In the genomic region with DNA sequence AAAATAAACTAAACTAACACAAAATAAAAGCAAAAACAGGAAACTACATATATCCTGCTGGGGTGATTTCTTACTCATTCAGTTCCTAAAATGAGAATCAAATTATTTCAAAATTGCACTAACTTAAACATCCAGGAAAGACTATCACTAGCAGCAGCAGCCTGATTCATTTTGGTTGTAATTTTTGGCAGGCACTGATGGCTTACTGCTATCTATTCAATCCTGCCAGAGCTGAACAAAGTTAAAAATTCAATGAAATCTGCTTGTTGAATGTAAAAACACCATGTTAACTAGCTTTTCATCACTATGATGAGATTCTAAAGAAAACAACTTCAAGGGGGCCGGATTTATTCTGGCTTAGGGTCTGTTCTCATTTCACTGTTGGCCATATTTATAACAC, we compare ENCODE assay signal across 29 mouse cellular contexts. TPM values are rescaled to one million over a fixed set of nuclear protein-coding genes. Genes with fewer than 3 reads are reported as not detected.
"Had no signal": no experiment of that assay in that cellular context is flagged by ENCODE, and none has a peak within 500 bp of the region (broad histone marks: within the 10 kb centered on the region; RNA-seq: fewer than 3 reads in every experiment).

No protein-coding gene starts in this region.

- ATAC-seq: hindbrain, embryonic 16.5 days; inflammation-experienced regulatory T-cells, adult 6 months; intestine, embryonic 15.5 days; intestine, postnatal 0 days; liver, embryonic 12.5 days had no signal

- H3K36me3 ChIP-seq: heart, embryonic 10.5 days; heart, embryonic 12.5 days; hindbrain, embryonic 10.5 days; hindbrain, embryonic 12.5 days; intestine, embryonic 15.5 days; limb, embryonic 13.5 days; limb, embryonic 15.5 days; liver, embryonic 12.5 days had no signal

- H3K27ac ChIP-seq: gastrocnemius, adult 2 months; heart, embryonic 10.5 days; hindbrain, embryonic 10.5 days; hindbrain, embryonic 12.5 days; hindbrain, embryonic 14.5 days; intestine, embryonic 15.5 days; kidney, postnatal 0 days; limb, embryonic 13.5 days; limb, embryonic 15.5 days; liver, embryonic 12.5 days; liver, embryonic 14.5 days had no signal

- H3K4me1 ChIP-seq: heart, embryonic 10.5 days; heart, embryonic 12.5 days; hindbrain, embryonic 10.5 days; hindbrain, embryonic 12.5 days; intestine, embryonic 15.5 days; limb, embryonic 13.5 days; limb, embryonic 15.5 days; liver, embryonic 12.5 days had no signal

- H3K9me3 ChIP-seq: heart, embryonic 10.5 days; heart, embryonic 12.5 days; hindbrain, embryonic 10.5 days; hindbrain, embryonic 12.5 days; intestine, embryonic 15.5 days; limb, embryonic 13.5 days; limb, embryonic 15.5 days; liver, embryonic 12.5 days had no signal

- H3K9ac ChIP-seq: heart, embryonic 12.5 days; hindbrain, embryonic 12.5 days; hindbrain, embryonic 14.5 days; intestine, embryonic 15.5 days; limb, embryonic 13.5 days; limb, embryonic 15.5 days; liver, embryonic 12.5 days; liver, embryonic 14.5 days had no signal

- H3K4me2 ChIP-seq: heart, embryonic 12.5 days; hindbrain, embryonic 12.5 days; hindbrain, embryonic 14.5 days; intestine, embryonic 15.5 days; limb, embryonic 13.5 days; limb, embryonic 15.5 days; liver, embryonic 12.5 days had no signal

- H3K4me3 ChIP-seq: gastrocnemius, adult 2 months; heart, embryonic 10.5 days; heart, embryonic 12.5 days; hindbrain, embryonic 10.5 days; hindbrain, embryonic 12.5 days; intestine, embryonic 15.5 days; limb, embryonic 13.5 days; limb, embryonic 15.5 days; liver, embryonic 12.5 days had no signal

- H3K27me3 ChIP-seq: heart, embryonic 12.5 days; hindbrain, embryonic 12.5 days; intestine, embryonic 15.5 days; limb, embryonic 13.5 days; limb, embryonic 15.5 days; liver, embryonic 12.5 days had no signal

- DNase-seq: gastrocnemius, adult 2 months; gastrocnemius, postnatal 10 days; gastrocnemius, postnatal 25 days; heart, adult 18-20 months; heart, postnatal 10 days; heart, postnatal 4 days; kidney, adult 18-20 months; kidney, adult 8-10 months; kidney, postnatal 14 days; kidney, postnatal 36 days; layer of hippocampus, postnatal 36 days; left cerebral cortex, postnatal 4 days had no signal

RNA-seq across cellular contexts. Expression of a gene that starts 36.0 kb away (rescaled TPM):
- total RNA-seq: gastrocnemius, adult 2 months; gastrocnemius, postnatal 25 days; granulocyte monocyte progenitor cell, adult 5-6 weeks; heart, adult 18-20 months; liver, adult 2 months had no signal
- polyA plus RNA-seq: inflammation-experienced regulatory T-cells, adult 6 months; large intestine, adult 2 months; liver, adult 2 months had no signal
